Mouse (Mus musculus) A20 (cell line): ENCODE measurements around the gene Igfbp3.
A peak's percentile ranks its signal among the peaks of the same experiment; 100 is the strongest.

Experiments
- DNase-seq: peaks from one replicate; pipeline ENCODE4 v3.0.0-alpha.2; 2011; ENCODE audit warnings: low read depth, low spot score

Igfbp3 gene

GRCm38 (mm10) chr11:7211211-7211610 is 2.5 kb downstream of the Igfbp3 start:
- no peak for DNase-seq

- DNase-seq, result peak; percentile 48
Measured at GRCm38 (mm10) chr11:7210343-7210742, 3.4 kb downstream of the Igfbp3 start.

GRCm38 (mm10) chr11:7203846-7204245 is 9.9 kb downstream of the Igfbp3 start:
- no peak for DNase-seq

GRCm38 (mm10) chr11:7202206-7202605 is 11.5 kb downstream of the Igfbp3 start:
- DNase-seq, result no peak

- DNase-seq, result no peak
Measured at GRCm38 (mm10) chr11:7200393-7200783, 13.3 kb downstream of the Igfbp3 start.

GRCm38 (mm10) chr11:7199736-7200392 is 13.9 kb downstream of the Igfbp3 start:
- DNase-seq, result peak; percentile 58

- no peak for DNase-seq
Measured at GRCm38 (mm10) chr11:7198481-7199256, 15.1 kb downstream of the Igfbp3 start.

- no peak for DNase-seq
Measured at GRCm38 (mm10) chr11:7198006-7198405, 15.7 kb downstream of the Igfbp3 start.

GRCm38 (mm10) chr11:7197491-7197941 is 16.2 kb downstream of the Igfbp3 start, which contains the start of gene Igfbp1:
TSS of gene Igfbp1 (plus strand) at chr11:7197782.
- DNase-seq, result no peak

GRCm38 (mm10) chr11:7195312-7195685 is 18.4 kb downstream of the Igfbp3 start:
- DNase-seq, result no peak

GRCm38 (mm10) chr11:7194432-7195311 is 19.1 kb downstream of the Igfbp3 start:
- DNase-seq, result no peak

- no peak for DNase-seq
Measured at GRCm38 (mm10) chr11:7193134-7193533, 20.6 kb downstream of the Igfbp3 start.

- DNase-seq, result no peak
Measured at GRCm38 (mm10) chr11:7192710-7193109, 21.0 kb downstream of the Igfbp3 start.

GRCm38 (mm10) chr11:7188469-7188868 is 25.3 kb downstream of the Igfbp3 start, which contains the start of gene Gm11985:
TSS of gene Gm11985 (minus strand) at chr11:7188569.
- DNase-seq, result no peak

- DNase-seq, result no peak
Measured at GRCm38 (mm10) chr11:7187472-7187871, 26.3 kb downstream of the Igfbp3 start.

GRCm38 (mm10) chr11:7184420-7184819 is 29.3 kb downstream of the Igfbp3 start:
- no peak for DNase-seq

- no peak for DNase-seq
Measured at GRCm38 (mm10) chr11:7182409-7183042, 31.2 kb downstream of the Igfbp3 start.

- DNase-seq, result no peak
Measured at GRCm38 (mm10) chr11:7179276-7179675, 34.4 kb downstream of the Igfbp3 start.

- no peak for DNase-seq
Measured at GRCm38 (mm10) chr11:7178724-7179123, 35.0 kb downstream of the Igfbp3 start.

GRCm38 (mm10) chr11:7173664-7174063 is 40.1 kb downstream of the Igfbp3 start:
- DNase-seq, result no peak

- no peak for DNase-seq
Measured at GRCm38 (mm10) chr11:7169645-7170044, 44.1 kb downstream of the Igfbp3 start.
